In genomic region chr11:98655076-98655475, GRCm38 (mm10) we compare ENCODE assay signal across 10 mouse cellular contexts. TPM values are rescaled to one million over a fixed set of nuclear protein-coding genes. Genes with fewer than 3 reads are reported as not detected.
DNase-seq lines count a peak whose midpoint lies in the region; ATAC-seq and TF ChIP-seq lines count a peak whose summit lies in the region.
"Not testable (repeated sequence)": the region's sequence is repeated elsewhere in the genome, so short reads cannot be mapped to it uniquely, and the experiment has no call there.
"Had no signal": no experiment of that assay in that cellular context is flagged by ENCODE, and none has a peak within 500 bp of the region (broad histone marks: within the 10 kb centered on the region; RNA-seq: fewer than 3 reads in every experiment).

No protein-coding gene starts in this region.

- TF ChIP-seq POLR2A in lung, adult 2 months (IDR thresholded peaks at IDR 0.05; ENCODE audit: borderline replicate concordance, extremely low read depth, low read depth, low read length): not testable (repeated sequence)

- H3K9me3 ChIP-seq in embryonic facial prominence, embryonic 11.5 days (replicated peaks; ENCODE audit: control insufficient read depth, low read length): not testable (repeated sequence)

- H3K4me3 ChIP-seq in embryonic facial prominence, embryonic 11.5 days (ENCODE audit: low read depth, low read length); lung, adult 2 months (replicated peaks; ENCODE audit: extremely low read depth, low read depth, low read length): not testable (repeated sequence)

- TF ChIP-seq CTCF in lung, adult 2 months (IDR thresholded peaks at IDR 0.05; ENCODE audit: insufficient read depth, low read length): peak; percentile 58; the same call in 1 of the 2 replicates

- not testable (repeated sequence) for H3K4me1 ChIP-seq in embryonic facial prominence, embryonic 11.5 days (ENCODE audit: control insufficient read depth, insufficient read depth, low read length); lung, adult 2 months (ENCODE audit: control insufficient read depth, insufficient read depth, low read length)

- not testable (repeated sequence) for H3K9ac ChIP-seq in embryonic facial prominence, embryonic 11.5 days (replicated peaks; ENCODE audit: low read length)

- H3K36me3 ChIP-seq in embryonic facial prominence, embryonic 11.5 days (replicated peaks; ENCODE audit: control insufficient read depth, insufficient read depth, low read depth, low read length): not testable (repeated sequence)

- ATAC-seq in embryonic facial prominence, embryonic 11.5 days (replicated peaks; ENCODE audit: insufficient number of reproducible peaks, low FRiP score, low TSS enrichment, low read depth): 0 out of 2 replicates have a peak, but pooled peaks have one; percentile 6

- peak; percentile 48 to 54 for DNase-seq in CD8-positive naive resting alpha-beta T cell, adult 2 months (ENCODE audit: low read depth in 2 of 2, low spot score in 2 of 2)
- peak; percentile 62 to 64 for DNase-seq in adrenal gland, postnatal 36 days
- peak; percentile 69 for DNase-seq in embryonic facial prominence, embryonic 11.5 days (ENCODE audit: low spot score)
- DNase-seq in heart, postnatal 10 days: peak; percentile 36 to 58
- peak; percentile 72 for DNase-seq in kidney, postnatal 10 days
- DNase-seq in lung, adult 2 months: peak; percentile 33
- peak; percentile 13 for DNase-seq in ovary, adult 18-20 months (ENCODE audit: low spot score)
- peak; percentile 68 for DNase-seq in testis, postnatal 14 days (ENCODE audit: low spot score)

- intact Hi-C loops in heart, postnatal 10 days (cut with DNase I): loop anchor here (1.0 to 2.0 kb wide), 2 partner anchors 20 to 49 kb away; no protein-coding TSS in a partner anchor

- not testable (repeated sequence) for H3K4me2 ChIP-seq in embryonic facial prominence, embryonic 11.5 days (ENCODE audit: low read depth, low read length)

- not testable (repeated sequence) for H3K27me3 ChIP-seq in embryonic facial prominence, embryonic 11.5 days (ENCODE audit: control insufficient read depth, insufficient read depth, low read length)

- H3K27ac ChIP-seq in embryonic facial prominence, embryonic 11.5 days (replicated peaks; ENCODE audit: low read depth, low read length): not testable (repeated sequence)

- WGBS in embryonic facial prominence, embryonic 11.5 days: 13% methylated on average over 7 of the region's 7 CpGs
- WGBS in lung, adult 2 months: 14% methylated on average over 7 of the region's 7 CpGs

RNA-seq across cellular contexts. Expression of gene Gsdma2, which starts 8.5 kb away (rescaled TPM):
- total RNA-seq in adrenal gland, postnatal 36 days (2021): under 1 TPM; 0.43 to 0.76 TPM
- polyA plus RNA-seq in embryonic facial prominence, embryonic 11.5 days (2014; fragmentation: Nextera tagmentation; extraction: Ambion mirVana): not detected in 2 replicates
- under 1 TPM; 0.24 to 0.30 TPM for total RNA-seq in heart, postnatal 10 days (2021)
- polyA plus RNA-seq in lung, adult 2 months (2012; rRNA removed): not detected in 2 replicates
- total RNA-seq: layer of hippocampus, adult 8-10 months had no signal
- polyA plus RNA-seq: midbrain, embryonic 16.5 days had no signal

RNA-seq across cellular contexts. Expression of gene Gsdma, which starts 9.1 kb away (rescaled TPM):
- not detected for total RNA-seq in adrenal gland, postnatal 36 days (2021)
- polyA plus RNA-seq in embryonic facial prominence, embryonic 11.5 days (2014; fragmentation: Nextera tagmentation; extraction: Ambion mirVana): 0.07 TPM in 1 of 2 replicates, not detected in the other
- total RNA-seq in heart, postnatal 10 days (2021): not detected
- polyA plus RNA-seq in lung, adult 2 months (2012; rRNA removed): 11.5 TPM in 1 of 2 replicates, not detected in the other
- polyA plus RNA-seq: midbrain, embryonic 16.5 days had no signal

RNA-seq across cellular contexts. Expression of gene Psmd3, which starts 27.3 kb away (rescaled TPM):
- total RNA-seq in adrenal gland, postnatal 36 days (2021): 100 to 1,000 TPM; 124 to 128 TPM
- 141 and 153 TPM in 2 replicates for polyA plus RNA-seq in embryonic facial prominence, embryonic 11.5 days (2014; fragmentation: Nextera tagmentation; extraction: Ambion mirVana)
- total RNA-seq in heart, postnatal 10 days (2021): 100 to 1,000 TPM; 131 to 132 TPM
- polyA plus RNA-seq in lung, adult 2 months (2012; rRNA removed): 136 and 156 TPM in 2 replicates

RNA-seq across cellular contexts. Expression of gene Gsdma3, which starts 28.9 kb away (rescaled TPM):
- 10 to 100 TPM; 12.9 to 17.0 TPM for total RNA-seq in adrenal gland, postnatal 36 days (2021)
- not detected in 2 replicates for polyA plus RNA-seq in embryonic facial prominence, embryonic 11.5 days (2014; fragmentation: Nextera tagmentation; extraction: Ambion mirVana)
- 1 to 10 TPM; 4.0 to 5.3 TPM for total RNA-seq in heart, postnatal 10 days (2021)
- not detected in 2 replicates for polyA plus RNA-seq in lung, adult 2 months (2012; rRNA removed)
- polyA plus RNA-seq: midbrain, embryonic 16.5 days had no signal

RNA-seq across cellular contexts. Expression of gene Gm12355, which starts 29.6 kb away (rescaled TPM):
- 10 to 100 TPM; 13.9 to 15.3 TPM for total RNA-seq in adrenal gland, postnatal 36 days (2021)
- 0.83 and 1.2 TPM in 2 replicates for polyA plus RNA-seq in embryonic facial prominence, embryonic 11.5 days (2014; fragmentation: Nextera tagmentation; extraction: Ambion mirVana)
- total RNA-seq in heart, postnatal 10 days (2021): 10 to 100 TPM; 15.6 to 18.0 TPM
- polyA plus RNA-seq in lung, adult 2 months (2012; rRNA removed): not detected in 2 replicates

Comparison
In these comparisons a context has a peak if more than half of its experiments do, and no peak if none do; other contexts are left out.
1. DNase-seq: peak in every context shown above with its lines; median percentile 72 in kidney, postnatal 10 days; 69 in embryonic facial prominence, embryonic 11.5 days; 68 in testis, postnatal 14 days; 63 in adrenal gland, postnatal 36 days; 51 in CD8-positive naive resting alpha-beta T cell, adult 2 months; 47 in heart, postnatal 10 days; 33 in lung, adult 2 months; 13 in ovary, adult 18-20 months.